8 mouse cellular contexts compared by ENCODE assay signal in the genomic region with DNA sequence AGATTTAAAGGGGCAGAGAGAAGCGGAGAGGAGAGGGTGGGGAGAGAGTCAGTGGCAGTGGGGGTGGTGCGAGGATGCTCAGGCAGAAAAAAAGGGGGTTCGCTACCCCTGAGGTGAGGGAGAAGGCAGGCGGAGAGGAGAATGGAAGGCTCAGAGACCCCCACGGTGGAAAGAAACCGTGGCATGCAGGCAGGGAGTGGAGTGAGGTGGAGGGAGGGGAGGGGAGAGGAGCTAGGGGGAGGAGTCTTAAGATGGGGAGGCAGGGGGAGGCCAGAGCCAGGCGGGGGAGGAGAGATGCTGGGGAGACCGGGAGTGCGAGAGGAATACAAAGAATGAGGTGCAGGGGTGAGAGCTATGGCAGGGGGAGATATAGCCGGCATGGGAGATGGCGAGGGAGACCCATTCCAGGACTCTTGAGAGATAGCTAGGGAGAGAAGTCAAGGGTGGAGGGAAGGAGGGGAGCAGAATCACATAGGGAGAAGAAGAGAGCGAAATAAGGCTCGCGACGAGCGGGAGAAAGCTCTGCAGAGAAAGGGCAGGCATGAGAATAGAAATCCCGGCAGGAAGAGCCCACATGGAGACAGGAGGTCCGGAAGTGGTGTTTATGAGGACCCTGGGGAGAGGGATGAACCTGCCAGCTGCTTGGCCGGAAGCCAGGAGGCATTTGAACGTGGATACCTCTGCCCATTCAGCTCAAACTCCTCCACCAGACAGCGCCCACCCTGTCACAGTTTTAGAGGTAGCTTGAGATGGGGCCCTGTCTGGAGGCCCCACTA. TPM values are rescaled to one million over a fixed set of nuclear protein-coding genes. Genes with fewer than 3 reads are reported as not detected.
A peak's percentile ranks its signal among the peaks of the same experiment; 100 is the strongest.
DNase-seq lines count a peak whose midpoint lies in the region; ATAC-seq lines count a peak whose summit lies in the region.

TSS of gene Jph4 (minus strand) at position 511 of the 776 bp plus-strand sequence.

- H3K4me3 ChIP-seq in liver, embryonic 12.5 days, result peak within 1 kb of the TSS; percentile 55; the same call in 1 of the 2 replicates
- H3K4me3 ChIP-seq in embryonic facial prominence, embryonic 10.5 days, result peak within 1 kb of the TSS; percentile 71
- peak within 1 kb of the TSS; percentile 64 for H3K4me3 ChIP-seq in intestine, embryonic 14.5 days (ENCODE audit: low read depth, low read length)
- peak within 1 kb of the TSS; percentile 74 for H3K4me3 ChIP-seq in midbrain, embryonic 12.5 days

- no peaks in the 10 kb centered on the region for H3K36me3 ChIP-seq in liver, embryonic 12.5 days
- H3K36me3 ChIP-seq in embryonic facial prominence, embryonic 10.5 days (replicated peaks), result no peaks in the 10 kb centered on the region
- no peaks in the 10 kb centered on the region for H3K36me3 ChIP-seq in intestine, embryonic 14.5 days (ENCODE audit: control insufficient read depth, insufficient read depth, low read length)
- H3K36me3 ChIP-seq in midbrain, embryonic 12.5 days, result no peaks in the 10 kb centered on the region

- peaks cover 68% of the 10 kb centered on the region for H3K27me3 ChIP-seq in liver, embryonic 12.5 days (replicated peaks)
- peaks cover 80% of the 10 kb centered on the region for H3K27me3 ChIP-seq in embryonic facial prominence, embryonic 10.5 days (replicated peaks; ENCODE audit: low read depth, poor library complexity, severe bottlenecking)
- H3K27me3 ChIP-seq in intestine, embryonic 14.5 days (replicated peaks; ENCODE audit: control insufficient read depth, insufficient read depth, low read length), result peaks cover 38% of the 10 kb centered on the region
- H3K27me3 ChIP-seq in midbrain, embryonic 12.5 days, result peaks cover 54% of the 10 kb centered on the region

- intact Hi-C loops in heart, postnatal 36 days (cut with DNase I), result no loop called here

- H3K4me2 ChIP-seq in liver, embryonic 12.5 days, result peak within 1 kb of the TSS; percentile 78; the same call in 1 of the 2 replicates
- peak within 1 kb of the TSS; percentile 99 for H3K4me2 ChIP-seq in intestine, embryonic 14.5 days (ENCODE audit: low read length)
- peak within 1 kb of the TSS; percentile 99 for H3K4me2 ChIP-seq in midbrain, embryonic 12.5 days (replicated peaks)

- no peak for ATAC-seq in liver, embryonic 12.5 days
- ATAC-seq in intestine, embryonic 14.5 days (replicated peaks; ENCODE audit: low FRiP score, low TSS enrichment, low read depth), result no peak
- ATAC-seq in midbrain, embryonic 12.5 days (ENCODE audit: low FRiP score, low read depth), result peak; percentile 35; the same call in 1 of the 2 replicates
- no peak for ATAC-seq in megakaryocyte, adult 5-6 weeks (ENCODE audit: poor library complexity, severe bottlenecking)

- no peaks in the 10 kb centered on the region for H3K9me3 ChIP-seq in liver, embryonic 12.5 days (replicated peaks)
- no peaks in the 10 kb centered on the region for H3K9me3 ChIP-seq in embryonic facial prominence, embryonic 10.5 days
- no peaks in the 10 kb centered on the region for H3K9me3 ChIP-seq in intestine, embryonic 14.5 days (ENCODE audit: control insufficient read depth, low read length)
- H3K9me3 ChIP-seq in midbrain, embryonic 12.5 days, result no peaks in the 10 kb centered on the region

- H3K4me1 ChIP-seq in liver, embryonic 12.5 days, result peaks cover 19% of the 10 kb centered on the region
- H3K4me1 ChIP-seq in embryonic facial prominence, embryonic 10.5 days, result peaks cover 37% of the 10 kb centered on the region
- peaks cover 13% of the 10 kb centered on the region for H3K4me1 ChIP-seq in intestine, embryonic 14.5 days (replicated peaks; ENCODE audit: control insufficient read depth, insufficient read depth, low read length)
- peaks cover 40% of the 10 kb centered on the region for H3K4me1 ChIP-seq in midbrain, embryonic 12.5 days

- H3K9ac ChIP-seq in liver, embryonic 12.5 days, result no peak within 1 kb of the TSS
- H3K9ac ChIP-seq in intestine, embryonic 14.5 days (ENCODE audit: low read length), result no peak within 1 kb of the TSS
- peak within 1 kb of the TSS; percentile 67 for H3K9ac ChIP-seq in midbrain, embryonic 12.5 days (replicated peaks)

- H3K27ac ChIP-seq in liver, embryonic 12.5 days, result no peak within 1 kb of the TSS
- H3K27ac ChIP-seq in embryonic facial prominence, embryonic 10.5 days (replicated peaks), result no peak within 1 kb of the TSS
- no peak within 1 kb of the TSS; the same call in 1 of the 2 replicates for H3K27ac ChIP-seq in intestine, embryonic 14.5 days (ENCODE audit: low read depth)
- H3K27ac ChIP-seq in midbrain, embryonic 12.5 days (replicated peaks), result peak within 1 kb of the TSS; percentile 71

- DNase-seq in liver, result no peak
- DNase-seq in embryonic facial prominence, embryonic 10.5 days (ENCODE audit: low spot score), result no peak
- DNase-seq in intestine, embryonic 14.5 days (ENCODE audit: low spot score), result no peak
- DNase-seq in gastrocnemius, postnatal 4 days (ENCODE audit: low spot score in 2 of 2), result no peak
- no peak for DNase-seq in heart, postnatal 36 days

- 9% methylated on average over 21 of the region's 21 CpGs for WGBS in liver, embryonic 12.5 days (ENCODE audit: insufficient replicate concordance)
- WGBS in embryonic facial prominence, embryonic 10.5 days, result 4% methylated on average over 21 of the region's 21 CpGs
- WGBS in intestine, embryonic 14.5 days, result 5% methylated on average over 21 of the region's 21 CpGs
- WGBS in midbrain, embryonic 12.5 days, result 6% methylated on average over 21 of the region's 21 CpGs

RNA-seq across cellular contexts. Expression of gene Jph4, which starts in this region (rescaled TPM):
- polyA plus RNA-seq in liver, embryonic 12.5 days (2016; fragmentation: Nextera tagmentation; extraction: Ambion mirVana), result 0.15 and 0.18 TPM in 2 replicates
- 0.45 and 0.81 TPM in 2 replicates for polyA plus RNA-seq in embryonic facial prominence, embryonic 10.5 days (2016; fragmentation: Nextera tagmentation; extraction: Ambion mirVana)
- 1.7 and 2.0 TPM in 2 replicates for polyA plus RNA-seq in intestine, embryonic 14.5 days (2014; fragmentation: Nextera tagmentation; extraction: Ambion mirVana)
- polyA plus RNA-seq in midbrain, embryonic 12.5 days (2016; fragmentation: Nextera tagmentation; extraction: Ambion mirVana), result 7.2 and 9.9 TPM in 2 replicates
- total RNA-seq in megakaryocyte, adult 5-6 weeks (2015), result not detected in 2 replicates
- not detected in 2 replicates for total RNA-seq in megakaryocyte, adult 5-6 weeks (2017)
- total RNA-seq in gastrocnemius, postnatal 4 days (2021), result 1 to 10 TPM; 1.3 to 2.0 TPM
- under 1 TPM; 0.14 TPM for total RNA-seq in heart, postnatal 36 days (2021)
